Mouse (Mus musculus) G1E (cell line): Measurements from ENCODE around the gene Fgfr2. TPM values are rescaled to one million over a fixed set of nuclear protein-coding genes. Genes with fewer than 3 reads are reported as not detected.

Experiments
- ATAC-seq: 2 replicates; pipeline ENCODE4 v1.8.0; 2016; ENCODE audit warnings: mild to moderate bottlenecking; ENCODE audit not compliant: insufficient number of reproducible peaks, poor library complexity, low FRiP score, severe bottlenecking; ENCODE audit errors: extremely low read depth
- DNase-seq: peaks from one replicate; pipeline ENCODE4 v3.0.0; 2012; ENCODE audit warnings: low spot score
- H3K27me3 ChIP-seq: 2 replicates; pipeline ENCODE4 v1.6.1; 2012; ENCODE audit warnings: mild to moderate bottlenecking, low read length, inconsistent platforms; ENCODE audit not compliant: insufficient read depth
- H3K36me3 ChIP-seq: replicated peaks from 2 replicates; pipeline ENCODE3; 2012; ENCODE audit warnings: mild to moderate bottlenecking, inconsistent platforms
- H3K4me1 ChIP-seq: 2 replicates; pipeline ENCODE4 v1.6.1; 2012; ENCODE audit warnings: low read depth, low read length, inconsistent platforms, mixed read lengths; ENCODE audit not compliant: insufficient read depth
- H3K4me3 ChIP-seq: 2 replicates; pipeline ENCODE4 v1.5.1; 2012; ENCODE audit warnings: low read depth, mild to moderate bottlenecking, inconsistent platforms, low read length, moderate library complexity, mixed read lengths
- H3K9me3 ChIP-seq: replicated peaks from 2 replicates; pipeline ENCODE4 v1.6.1; 2012; ENCODE audit warnings: inconsistent platforms
- CTCF ChIP-seq: IDR thresholded peaks from 2 replicates; pipeline ENCODE4 v1.5.1; 2012; ENCODE audit warnings: low read depth, low read length, inconsistent platforms, mixed read lengths
- GATA1 ChIP-seq: IDR thresholded peaks from 2 replicates; pipeline ENCODE4 v1.6.1; 2012; ENCODE audit warnings: borderline replicate concordance, low read length, inconsistent platforms, mixed read lengths
- GATA2 ChIP-seq: IDR thresholded peaks from 2 replicates; pipeline ENCODE4 v1.6.1; 2012; ENCODE audit warnings: low read depth, low read length, inconsistent platforms, borderline replicate concordance
- POLR2AphosphoS5 ChIP-seq: IDR thresholded peaks from 2 replicates; pipeline ENCODE4 v1.6.1; 2012; ENCODE audit warnings: low read depth, low read length, inconsistent platforms; ENCODE audit not compliant: insufficient replicate concordance
- TAL1 ChIP-seq: conservative IDR thresholded peaks from 2 replicates; pipeline ENCODE4 v1.6.1; 2012; ENCODE audit warnings: low read depth, low read length, inconsistent platforms, mixed read lengths
- polyA plus RNA-seq: library from polyadenylated mRNA; stranded (reverse); fragments of >175 nt; gene quantifications from 2 replicates; pipeline ENCODE4 v1.2.3, GENCODE M21; 2012
- total RNA-seq, 2 experiments: library from RNA; stranded (forward) in 1 of 2; stranded (reverse) in 1 of 2; fragments of 200-1000 nt in 1 of 2; fragments of >200 nt in 1 of 2; fragmentation: Nextera tagmentation in 1 of 2; gene quantifications; 2 replicates each; pipeline ENCODE4 v1.2.3; 2014 to 2017

Gene Fgfr2
- total and polyA plus RNA-seq, 3 experiments: 0.22 TPM; not detected in 2

DNA sequence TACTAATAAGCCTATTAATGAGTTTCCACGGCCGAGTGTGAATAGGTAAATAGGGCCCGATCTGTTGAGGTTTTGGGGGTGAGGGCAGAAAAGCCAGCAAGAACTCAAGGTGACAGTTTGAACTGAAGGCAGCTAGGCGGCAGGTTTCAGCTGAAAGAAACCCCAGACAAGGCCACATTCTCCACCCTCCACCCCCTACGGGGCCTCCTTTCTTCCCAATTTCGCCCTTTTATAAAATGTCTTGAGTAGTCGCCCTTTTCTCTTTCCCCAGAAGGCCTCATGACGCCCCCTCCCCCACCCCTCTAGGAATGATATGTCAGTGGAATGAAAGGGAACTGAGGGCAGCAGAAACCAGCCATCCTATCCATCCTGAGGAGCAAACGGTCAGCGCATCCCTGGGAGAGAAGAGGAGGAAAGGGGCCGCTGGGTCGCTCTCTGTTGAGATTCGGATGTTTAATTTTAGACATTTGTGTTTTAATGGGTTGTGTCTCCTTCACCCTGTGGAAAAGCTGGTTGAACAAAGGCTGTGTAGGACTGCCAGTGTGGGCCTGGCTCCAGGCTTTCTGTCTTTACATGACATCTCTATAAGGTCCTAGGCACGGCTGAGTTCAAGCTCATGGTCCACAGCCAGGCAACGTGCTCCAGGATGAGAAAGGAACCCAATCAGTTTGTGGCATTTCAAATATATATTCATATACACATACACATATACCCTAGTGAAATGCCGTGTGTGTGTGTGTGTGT is 2853.9 kb downstream of the Fgfr2 start:
- H3K36me3 ChIP-seq: no peaks in the 10 kb centered on the region
- DNase-seq: no peak
- no peaks in the 10 kb centered on the region for H3K27me3 ChIP-seq
- no peak for ATAC-seq
- H3K4me3 ChIP-seq: no peak overlapping the region
- H3K4me1 ChIP-seq: no peaks in the 10 kb centered on the region
- TF ChIP-seq CTCF (no peak), POLR2AphosphoS5 (no peak), TAL1 (no peak), GATA2 (no peak), GATA1 (no peak)
- peaks cover 78% of the 10 kb centered on the region for H3K9me3 ChIP-seq

DNA sequence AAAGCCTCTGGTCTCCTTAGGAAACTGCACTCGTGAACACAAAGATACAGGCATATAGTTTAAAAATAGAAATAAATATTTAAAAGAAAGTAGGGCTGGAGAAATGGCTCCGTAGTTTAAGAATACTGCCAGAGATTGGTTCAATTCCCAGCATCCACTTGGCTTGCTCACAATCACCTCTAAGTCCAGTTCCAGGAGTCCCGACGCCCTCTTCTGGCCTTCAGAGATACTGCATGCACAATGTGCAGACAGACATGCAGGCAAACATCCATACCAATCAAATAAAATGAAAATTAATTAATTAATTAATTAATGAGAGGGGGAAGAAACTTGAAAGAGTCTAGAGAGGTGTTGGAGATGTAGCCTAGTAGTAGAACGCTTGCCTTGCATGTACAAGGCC is 2856.1 kb downstream of the Fgfr2 start:
- no peaks in the 10 kb centered on the region for H3K27me3 ChIP-seq
- no peak for ATAC-seq
- H3K4me1 ChIP-seq: no peaks in the 10 kb centered on the region
- DNase-seq: no peak
- no peak overlapping the region for H3K4me3 ChIP-seq
- TF ChIP-seq POLR2AphosphoS5 (no peak), GATA2 (no peak), CTCF (no peak), TAL1 (no peak), GATA1 (no peak)
- peaks cover 70% of the 10 kb centered on the region for H3K9me3 ChIP-seq
- no peaks in the 10 kb centered on the region for H3K36me3 ChIP-seq

DNA sequence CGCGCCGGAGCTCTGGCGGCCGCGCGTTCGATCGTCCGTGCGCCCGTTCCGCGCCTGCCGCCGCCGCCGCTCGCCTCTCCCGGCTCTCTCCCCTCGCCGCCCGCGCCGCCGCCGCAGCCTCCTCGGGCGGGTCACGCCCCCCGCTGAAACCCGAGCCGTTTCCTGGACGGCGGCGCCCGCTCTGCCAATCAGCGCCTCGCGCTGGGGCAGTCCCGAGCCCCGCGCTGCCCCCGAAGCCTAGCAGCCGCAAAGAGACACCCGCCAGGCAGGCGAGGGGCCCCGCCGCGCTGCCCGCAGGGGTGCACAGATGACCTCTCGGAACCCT is 2857.0 kb downstream of the Fgfr2 start:
- H3K36me3 ChIP-seq: no peaks in the 10 kb centered on the region
- peaks cover 70% of the 10 kb centered on the region for H3K9me3 ChIP-seq
- ATAC-seq: no peak
- H3K27me3 ChIP-seq: no peaks in the 10 kb centered on the region
- no peak for TF ChIP-seq TAL1
- no peak for TF ChIP-seq CTCF
- no peak for TF ChIP-seq POLR2AphosphoS5
- no peak for TF ChIP-seq GATA2
- TF ChIP-seq GATA1: no peak
- H3K4me1 ChIP-seq: no peaks in the 10 kb centered on the region
- no peak for DNase-seq
- no peak overlapping the region for H3K4me3 ChIP-seq

DNA sequence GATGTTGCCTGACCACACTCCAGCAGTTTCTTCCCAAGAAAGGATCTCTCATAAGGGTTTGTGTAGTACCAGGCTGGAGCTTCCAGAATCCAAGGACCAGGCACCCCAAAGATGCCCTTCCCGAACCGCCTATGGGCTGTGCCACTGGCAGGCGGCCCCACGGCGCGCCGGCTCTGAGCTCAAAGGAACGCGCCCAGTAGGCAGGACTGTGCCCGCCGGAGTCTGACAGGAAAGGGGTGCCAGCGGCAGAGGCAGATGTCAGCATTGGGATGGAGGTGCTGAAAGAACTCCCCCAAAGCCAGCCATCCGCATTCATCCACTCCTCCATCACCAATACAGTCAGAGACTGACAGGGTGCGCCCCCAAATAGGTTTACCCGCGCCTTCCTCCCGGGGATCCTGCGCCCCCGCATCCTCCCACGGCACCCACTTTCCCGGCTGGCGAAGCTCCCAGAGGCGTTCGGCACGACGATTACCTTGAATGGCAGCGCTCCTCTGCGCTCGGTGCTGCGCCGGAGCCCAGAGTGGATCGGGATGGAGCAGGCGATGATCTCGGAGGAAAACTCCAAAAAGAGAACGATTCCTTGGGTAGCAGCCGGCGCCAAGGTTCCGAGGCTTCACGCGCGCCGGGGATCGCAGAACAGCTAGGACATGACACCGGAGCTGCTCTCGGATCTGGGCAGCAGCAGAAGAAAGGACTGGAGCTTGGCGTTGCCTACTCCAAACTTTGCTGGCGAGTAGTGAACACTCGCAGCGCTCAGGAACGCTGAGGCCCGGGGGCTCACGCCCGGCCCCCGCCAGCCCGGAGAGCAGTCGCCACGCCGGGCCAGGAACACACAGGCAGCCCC is 2857.6 kb downstream of the Fgfr2 start:
- Histone ChIP-seq H3K36me3 (no peaks in the 10 kb centered on the region), H3K4me3 (no peak overlapping the region; the same call in 1 of the 2 replicates), H3K9me3 (peaks cover 70% of the 10 kb centered on the region), H3K4me1 (no peaks in the 10 kb centered on the region), H3K27me3 (no peaks in the 10 kb centered on the region)
- no peak for DNase-seq
- no peak for ATAC-seq
- no peak for TF ChIP-seq TAL1
- no peak for TF ChIP-seq POLR2AphosphoS5
- TF ChIP-seq GATA2: no peak
- TF ChIP-seq GATA1: no peak
- TF ChIP-seq CTCF: no peak

DNA sequence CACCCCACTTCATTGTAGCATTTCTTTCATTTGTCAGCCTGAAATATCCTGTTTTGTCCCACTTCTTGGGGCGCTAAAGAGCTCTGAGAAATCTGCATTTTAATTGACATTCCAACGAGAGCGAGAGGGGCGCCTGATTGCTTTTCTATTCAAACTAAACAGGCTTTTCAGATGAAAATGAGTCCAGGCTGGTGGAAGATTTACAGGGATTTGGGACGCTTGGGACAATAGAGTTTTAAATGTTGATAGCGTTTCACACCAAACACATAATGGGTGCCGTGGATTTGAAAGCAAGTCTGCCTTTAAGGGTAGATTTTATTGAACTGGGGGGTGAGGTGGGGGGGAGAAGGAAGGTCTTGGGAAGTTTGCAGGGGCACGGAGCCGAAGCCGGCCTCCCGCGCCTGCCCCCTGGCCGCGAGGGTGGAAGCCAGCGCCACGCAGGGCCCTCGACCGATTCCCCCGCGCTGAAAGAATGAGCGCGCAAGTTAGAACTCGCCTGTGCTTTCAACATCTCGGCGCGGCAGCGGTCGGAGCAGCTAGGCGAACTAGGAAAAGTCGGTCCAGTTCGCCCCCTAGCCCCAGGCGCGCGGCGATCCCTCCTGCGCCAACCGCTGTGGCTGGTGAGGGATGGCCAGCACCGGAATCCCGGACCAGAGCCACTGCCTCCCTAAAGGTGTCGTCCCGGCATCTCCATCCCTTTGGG is 2858.4 kb downstream of the Fgfr2 start:
- H3K9me3 ChIP-seq: peaks cover 67% of the 10 kb centered on the region
- H3K4me3 ChIP-seq: no peak overlapping the region; the same call in 1 of the 2 replicates

DNA sequence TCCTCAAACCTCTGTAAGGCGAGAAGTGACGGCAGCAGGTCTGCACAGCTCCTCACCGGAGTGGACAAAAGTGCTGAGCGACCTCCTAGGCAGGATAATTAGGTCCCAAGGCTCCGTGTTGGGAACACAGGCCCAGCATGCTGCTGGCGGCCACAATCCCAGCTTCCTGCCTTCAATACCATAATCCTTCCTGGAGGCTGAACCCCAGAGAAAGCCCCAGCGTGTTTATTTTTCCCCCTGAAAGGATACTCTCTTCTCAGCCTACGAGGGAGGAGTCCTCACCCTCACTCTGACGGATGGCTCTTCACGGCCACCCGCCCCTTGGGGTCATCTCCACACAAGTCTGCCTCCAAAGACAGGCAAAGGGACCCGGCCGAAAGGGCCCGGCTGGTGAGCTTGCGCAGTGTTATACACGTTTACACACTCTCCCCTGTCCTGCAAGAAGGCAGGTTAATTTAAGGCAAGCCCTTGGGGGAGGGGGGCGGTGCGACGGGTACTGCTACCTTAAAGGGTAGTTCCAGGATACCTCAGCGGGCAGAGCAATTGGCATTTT is 2859.3 kb downstream of the Fgfr2 start:
- Histone ChIP-seq H3K27me3 (no peaks in the 10 kb centered on the region), H3K36me3 (no peaks in the 10 kb centered on the region), H3K9me3 (peaks cover 66% of the 10 kb centered on the region), H3K4me3 (no peak overlapping the region), H3K4me1 (no peaks in the 10 kb centered on the region)
- ATAC-seq: no peak
- no peak for TF ChIP-seq TAL1
- no peak for TF ChIP-seq GATA1
- no peak for TF ChIP-seq POLR2AphosphoS5
- no peak for TF ChIP-seq GATA2
- no peak for TF ChIP-seq CTCF
- DNase-seq: no peak

More for the DNA sequence above, 2858.4 kb downstream of the Fgfr2 start:
- no peak for ATAC-seq
- TF ChIP-seq TAL1 (no peak), GATA1 (no peak), GATA2 (no peak), POLR2AphosphoS5 (no peak), CTCF (no peak)
- Histone ChIP-seq H3K36me3 (no peaks in the 10 kb centered on the region), H3K4me1 (no peaks in the 10 kb centered on the region), H3K27me3 (no peaks in the 10 kb centered on the region)
- no peak for DNase-seq
